Mouse (Mus musculus) layer of hippocampus, adult 11-12 months (tissue): ENCODE measurements around the gene Nnmt.

Experiments
- DNase-seq: peaks from one replicate; pipeline ENCODE4 v3.0.0; 2022; ENCODE audit warnings: low spot score

The Nnmt gene

DNA sequence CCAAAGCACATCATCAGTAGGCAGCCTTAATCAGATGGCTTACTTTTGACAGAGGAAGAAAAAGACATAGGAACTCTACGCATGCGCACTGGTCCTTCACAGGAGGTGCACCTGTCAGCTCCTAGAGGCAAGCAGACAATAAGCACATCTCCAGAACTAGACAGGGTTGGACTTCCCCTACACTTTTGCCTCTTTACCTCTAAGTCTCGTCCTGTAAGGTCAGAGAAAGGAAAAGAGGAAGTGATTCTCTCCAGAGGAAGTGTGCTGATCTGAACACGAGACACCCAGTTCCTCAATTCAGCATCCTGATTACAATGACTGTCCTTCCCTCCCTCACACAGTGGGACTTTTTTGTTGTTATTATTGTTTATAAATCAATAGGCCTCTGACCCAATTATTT is 46.3 kb downstream of the Nnmt start:
- peak; percentile 14 for DNase-seq

DNA sequence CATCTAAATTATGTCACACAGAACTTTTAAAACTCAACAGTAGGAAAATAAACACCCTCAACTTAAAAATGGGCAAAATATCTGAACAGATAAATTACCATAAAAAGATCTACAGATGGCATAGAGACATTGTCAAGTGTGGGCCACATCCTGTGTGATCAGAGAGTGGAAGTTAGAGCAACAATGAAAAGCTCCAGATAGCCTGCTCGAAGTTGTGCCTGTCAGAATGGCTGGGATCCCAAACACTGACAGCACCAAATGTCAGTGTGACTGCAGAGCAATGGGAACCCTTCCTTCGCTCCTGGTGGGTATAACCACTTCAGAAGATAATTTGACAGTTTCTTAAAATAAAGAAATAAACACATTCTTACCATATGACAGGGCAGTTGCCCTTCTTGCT is 55.9 kb downstream of the Nnmt start:
- DNase-seq, result no peak

DNA sequence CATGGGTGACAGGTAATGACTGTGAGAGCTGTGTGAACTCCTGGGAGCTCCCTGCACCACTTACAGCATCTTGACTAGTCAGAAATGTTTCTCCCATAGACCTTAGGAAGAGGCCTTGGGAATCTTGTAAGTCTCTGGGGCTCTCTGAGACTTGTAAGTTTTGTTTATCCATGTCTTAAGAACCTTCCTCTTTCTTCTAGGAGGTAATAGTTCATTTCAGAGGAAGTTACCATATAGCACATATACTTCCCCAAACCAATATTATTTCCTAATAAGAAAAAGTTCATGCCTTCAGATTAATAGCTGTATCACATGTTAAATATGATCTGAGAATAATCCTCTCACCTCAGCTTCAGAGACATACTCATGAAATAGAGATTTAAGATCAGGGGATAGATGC is 57.7 kb downstream of the Nnmt start:
- DNase-seq, result no peak
